Mouse (Mus musculus): Measurements from ENCODE around the gene Enpp6. TPM values are rescaled to one million over a fixed set of nuclear protein-coding genes. Genes with fewer than 3 reads are reported as not detected.

Enpp6 gene
- total RNA-seq (2023) = under 1 TPM; 0.11 to 0.55 TPM

GRCm38 (mm10) chr8:46986386-46987140 is at the start of gene Enpp6:
Gene Enpp6, plus strand, starts transcription at chr8:46986887.

Other genes starting within 250 kb of the Enpp6 start
- 100 to 1,000 TPM; 154 to 160 TPM for gene Irf2, start 247.2 kb upstream of the Enpp6 start, total RNA-seq (2023)

All from neutrophil, adult 83 days (primary cell).